Mouse (Mus musculus) limb, embryonic 11.5 days (tissue): ENCODE measurements at regions not wholly inside any gene's neighbourhood (a gene's known extent, or its start where the extent isn't known, plus 50 kb on each side); places are given as distances from the start of the nearest gene placed in this dataset.
A peak's percentile ranks its signal among the peaks of the same experiment; 100 is the strongest.

Experiments used
- ATAC-seq: fragments of 200-750 bp; cut with Nextera tagmentation; 2 replicates; pipeline ENCODE4 v1.8.0; 2017; ENCODE audit warnings: low read depth; ENCODE audit not compliant: insufficient number of reproducible peaks, low FRiP score, low TSS enrichment
- DNase-seq: peaks from one replicate; pipeline ENCODE4 v3.0.0-alpha.2; 2015; ENCODE audit warnings: low spot score
- H3K27ac ChIP-seq: fragments of 300-500 bp; sonication (generic); replicated peaks from 2 replicates; pipeline ENCODE4 v1.5.1; 2014; ENCODE audit warnings: low read depth, mild to moderate bottlenecking, low read length
- H3K27me3 ChIP-seq: fragments of 300-500 bp; sonication (generic); 2 replicates; pipeline ENCODE4 v1.6.1; 2014; ENCODE audit warnings: mild to moderate bottlenecking, low read length, mixed read lengths; ENCODE audit not compliant: control insufficient read depth, insufficient read depth
- H3K36me3 ChIP-seq: fragments of 300-500 bp; sonication (generic); 2 replicates; pipeline ENCODE4 v1.6.1; 2014; ENCODE audit warnings: mild to moderate bottlenecking, low read length, moderate library complexity, mixed read lengths; ENCODE audit not compliant: control insufficient read depth, insufficient read depth
- H3K4me1 ChIP-seq: fragments of 300-500 bp; sonication (generic); 2 replicates; pipeline ENCODE4 v1.6.1; 2014; ENCODE audit warnings: low read length, mixed read lengths; ENCODE audit not compliant: control insufficient read depth, insufficient read depth
- H3K4me2 ChIP-seq: fragments of 300-500 bp; sonication (generic); 2 replicates; pipeline ENCODE4 v1.6.1; 2014; ENCODE audit warnings: low read depth, mild to moderate bottlenecking, moderate library complexity; ENCODE audit not compliant: severe bottlenecking
- H3K4me3 ChIP-seq: fragments of 300-500 bp; sonication (generic); 2 replicates; pipeline ENCODE4 v1.5.1; 2014; ENCODE audit warnings: low read depth, low read length
- H3K9ac ChIP-seq: fragments of 300-500 bp; sonication (generic); 2 replicates; pipeline ENCODE4 v1.6.1; 2014; ENCODE audit warnings: mild to moderate bottlenecking, low read length
- H3K9me3 ChIP-seq: fragments of 300-500 bp; sonication (generic); 2 replicates; pipeline ENCODE4 v1.6.1; 2016; ENCODE audit warnings: low read length; ENCODE audit not compliant: control insufficient read depth
- WGBS: fragments of 180-500 bp; shearing (Covaris S2); extraction: QIAGEN DNeasy Blood & Tissue Kit; methylation state at CpG from one replicate; pipeline ENCODE4 v1.1.7; 2014; 5-methylcytosine and 5-hydroxymethylcytosine counted together

DNA sequence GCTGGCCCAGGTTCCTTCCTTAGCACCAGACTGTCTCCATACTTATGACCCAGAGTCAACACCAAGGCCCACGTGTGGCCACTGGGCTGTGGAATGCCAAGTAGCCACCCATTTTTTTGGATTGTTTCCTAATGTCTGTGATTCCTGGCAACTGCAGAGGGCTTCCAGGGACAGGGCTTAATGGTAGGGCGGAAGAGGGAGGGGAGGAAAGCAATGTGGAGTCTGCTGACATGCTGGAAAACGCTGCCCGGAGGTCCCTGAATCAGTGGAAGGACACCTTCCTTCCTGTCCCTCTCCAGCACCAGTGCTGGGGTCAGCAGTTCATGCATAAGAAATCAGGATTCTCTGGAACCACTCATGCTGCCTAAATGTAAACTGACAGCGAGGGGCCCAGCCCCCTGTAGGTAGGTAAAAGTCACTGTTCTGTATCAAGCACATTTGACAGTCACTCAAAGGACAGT is 90.8 kb downstream of the Iyd start:
- WGBS = 57% methylated on average over 5 of the region's 5 CpGs
- Histone ChIP-seq H3K27ac (no peak overlapping the region), H3K9ac (no peak overlapping the region), H3K4me1 (0 out of 2 replicates have a peak, but pooled peaks cover 4% of the 10 kb centered on the region), H3K36me3 (no peaks in the 10 kb centered on the region), H3K9me3 (no peaks in the 10 kb centered on the region), H3K27me3 (no peaks in the 10 kb centered on the region), H3K4me3 (no peak overlapping the region), H3K4me2 (no peak overlapping the region)
- DNase-seq (no peak), ATAC-seq (no peak)

- ATAC-seq (peak; percentile 67; the same call in 1 of the 2 replicates), DNase-seq (peak; percentile 47)
- no peaks in the 10 kb centered on the region for H3K27me3 ChIP-seq
- 57% methylated on average over 5 of the region's 5 CpGs for WGBS
- no peak overlapping the region for H3K27ac ChIP-seq
- H3K9ac ChIP-seq = no peak overlapping the region
- H3K4me3 ChIP-seq = no peak overlapping the region
- no peaks in the 10 kb centered on the region for H3K9me3 ChIP-seq
- 0 out of 2 replicates have a peak, but pooled peaks cover 4% of the 10 kb centered on the region for H3K4me1 ChIP-seq
- no peak overlapping the region for H3K4me2 ChIP-seq
- no peaks in the 10 kb centered on the region for H3K36me3 ChIP-seq
These were observed 93.9 kb downstream of the Iyd start for GRCm38 (mm10) chr10:3633871-3634496.

DNA sequence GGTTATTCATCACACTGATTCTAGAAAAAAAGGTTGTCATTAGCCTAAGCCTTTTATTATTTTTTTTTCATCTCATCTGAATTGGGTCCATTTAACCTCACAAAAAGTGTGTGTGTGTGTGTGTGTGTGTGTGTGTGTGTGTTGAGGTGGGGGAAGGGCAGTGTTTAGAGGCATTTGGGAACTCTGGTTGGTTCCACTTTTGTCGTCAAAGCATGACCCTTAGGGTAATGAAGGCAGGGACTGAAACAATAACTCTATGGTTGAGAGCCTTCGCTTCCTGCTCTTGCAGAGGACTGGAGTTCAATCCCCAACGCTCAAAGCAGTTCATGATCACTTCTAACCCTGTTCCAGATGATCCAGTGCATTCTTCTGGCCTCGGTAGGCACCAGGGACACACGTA is 96.1 kb upstream of the Plekhg1 start:
- no peaks in the 10 kb centered on the region for H3K27me3 ChIP-seq
- DNase-seq = no peak

GRCm38 (mm10) chr10:3645030-3645429 is 95.1 kb upstream of the Plekhg1 start:
- H3K27ac ChIP-seq = no peak overlapping the region
- H3K9ac ChIP-seq = no peak overlapping the region
- DNase-seq (no peak), ATAC-seq (no peak)
- H3K4me2 ChIP-seq = no peak overlapping the region
- H3K36me3 ChIP-seq = no peaks in the 10 kb centered on the region
- H3K4me3 ChIP-seq = no peak overlapping the region
- H3K4me1 ChIP-seq = no peaks in the 10 kb centered on the region
- 68% methylated on average over 5 of the region's 5 CpGs for WGBS
- H3K27me3 ChIP-seq = no peaks in the 10 kb centered on the region
- H3K9me3 ChIP-seq = no peaks in the 10 kb centered on the region

More for the DNA sequence above, 96.1 kb upstream of the Plekhg1 start:
- no peaks in the 10 kb centered on the region for H3K9me3 ChIP-seq
- no peaks in the 10 kb centered on the region for H3K36me3 ChIP-seq
- H3K27ac ChIP-seq = no peak overlapping the region
- no peaks in the 10 kb centered on the region for H3K4me1 ChIP-seq
- ATAC-seq = no peak
- 82% methylated on average over 5 of the region's 5 CpGs for WGBS
- H3K4me2 ChIP-seq = no peak overlapping the region
- no peak overlapping the region for H3K9ac ChIP-seq
- H3K4me3 ChIP-seq = no peak overlapping the region

- H3K36me3 ChIP-seq = no peaks in the 10 kb centered on the region
- DNase-seq (no peak), ATAC-seq (no peak)
- H3K27me3 ChIP-seq = no peaks in the 10 kb centered on the region
- H3K27ac ChIP-seq = no peak overlapping the region
- no peak overlapping the region for H3K4me3 ChIP-seq
- no peaks in the 10 kb centered on the region for H3K4me1 ChIP-seq
- H3K9me3 ChIP-seq = no peaks in the 10 kb centered on the region
- WGBS = 78% methylated on average over 6 of the region's 6 CpGs
- H3K4me2 ChIP-seq = no peak overlapping the region
- no peak overlapping the region for H3K9ac ChIP-seq
These were observed 93.8 kb upstream of the Plekhg1 start for GRCm38 (mm10) chr10:3646151-3646910.

- DNase-seq (no peak), ATAC-seq (no peak)
- Histone ChIP-seq H3K9ac (no peak overlapping the region), H3K27me3 (no peaks in the 10 kb centered on the region), H3K27ac (no peak overlapping the region), H3K4me2 (no peak overlapping the region), H3K4me3 (no peak overlapping the region), H3K4me1 (no peaks in the 10 kb centered on the region), H3K36me3 (no peaks in the 10 kb centered on the region), H3K9me3 (no peaks in the 10 kb centered on the region)
- 79% methylated on average over 7 of the region's 7 CpGs for WGBS
These were observed 92.1 kb upstream of the Plekhg1 start for GRCm38 (mm10) chr10:3647811-3648731.

- 55% methylated on average over 1 of the region's 1 CpGs for WGBS
- no peak for DNase-seq
- Histone ChIP-seq H3K9me3 (no peaks in the 10 kb centered on the region), H3K4me1 (no peaks in the 10 kb centered on the region), H3K27me3 (no peaks in the 10 kb centered on the region), H3K9ac (no peak overlapping the region), H3K4me3 (no peak overlapping the region), H3K27ac (no peak overlapping the region), H3K36me3 (no peaks in the 10 kb centered on the region), H3K4me2 (no peak overlapping the region)
- ATAC-seq = no peak
These were observed 90.2 kb upstream of the Plekhg1 start for GRCm38 (mm10) chr10:3649983-3650382.

GRCm38 (mm10) chr10:3650561-3650960 is 89.6 kb upstream of the Plekhg1 start:
- WGBS = 70% methylated on average over 6 of the region's 6 CpGs

More at GRCm38 (mm10) chr10:3650561-3650960, 89.6 kb upstream of the Plekhg1 start:
- no peak for ATAC-seq
- H3K4me2 ChIP-seq = no peak overlapping the region
- no peak overlapping the region for H3K9ac ChIP-seq
- H3K27ac ChIP-seq = no peak overlapping the region
- no peaks in the 10 kb centered on the region for H3K9me3 ChIP-seq
- H3K36me3 ChIP-seq = no peaks in the 10 kb centered on the region
- no peaks in the 10 kb centered on the region for H3K27me3 ChIP-seq
- no peak overlapping the region for H3K4me3 ChIP-seq
- DNase-seq = no peak
- H3K4me1 ChIP-seq = no peaks in the 10 kb centered on the region
